Mouse (Mus musculus) CH12.LX (cell line): ENCODE results near the gene Gm7137.

Source experiments
- BHLHE40 ChIP-seq: IDR thresholded peaks from 2 replicates; pipeline ENCODE4 v1.6.1; 2011; ENCODE audit warnings: mild to moderate bottlenecking, low read depth, low read length, improper control_type of control experiment
- CHD2 ChIP-seq: IDR thresholded peaks from 2 replicates; pipeline ENCODE4 v1.6.1; 2011; ENCODE audit warnings: low read length, improper control_type of control experiment
- CTCF ChIP-seq, 2 experiments: IDR thresholded peaks in 1 of 2; conservative IDR thresholded peaks in 1 of 2; 2 replicates each; pipeline ENCODE4 v1.5.1; 2011 to 2012; ENCODE audit warnings: low read depth in 2 of 2, low read length in 2 of 2, improper control_type of control experiment in 1 of 2, inconsistent platforms in 1 of 2, mild to moderate bottlenecking in 1 of 2, moderate library complexity in 1 of 2
- EP300 ChIP-seq: IDR thresholded peaks from 2 replicates; pipeline ENCODE4 v1.6.1; 2011; ENCODE audit warnings: low read length, improper control_type of control experiment
- HCFC1 ChIP-seq: IDR thresholded peaks from 2 replicates; pipeline ENCODE4 v1.6.1; 2012; ENCODE audit warnings: low read depth, mild to moderate bottlenecking, inconsistent platforms, low read length, improper control_type of control experiment
- KAT2A ChIP-seq: IDR thresholded peaks from 2 replicates; pipeline ENCODE4 v1.6.1; 2012; ENCODE audit warnings: low read length, improper control_type of control experiment, inconsistent platforms; ENCODE audit not compliant: insufficient replicate concordance
- MAX ChIP-seq: IDR thresholded peaks from 2 replicates; pipeline ENCODE4 v1.6.1; 2011; ENCODE audit warnings: low read length, improper control_type of control experiment
- MXI1 ChIP-seq: IDR thresholded peaks from 2 replicates; pipeline ENCODE4 v1.6.1; 2011; ENCODE audit warnings: mild to moderate bottlenecking, low read depth, low read length, improper control_type of control experiment
- POLR2A ChIP-seq: IDR thresholded peaks from 2 replicates; pipeline ENCODE4 v1.6.1; 2011; ENCODE audit warnings: low read depth, mild to moderate bottlenecking, improper control_type of control experiment, low read length
- RCOR1 ChIP-seq: conservative IDR thresholded peaks from 2 replicates; pipeline ENCODE4 v1.6.1; 2012; ENCODE audit warnings: low read depth, mild to moderate bottlenecking, inconsistent platforms, low read length, improper control_type of control experiment
- TBP ChIP-seq: conservative IDR thresholded peaks from 2 replicates; pipeline ENCODE4 v1.6.1; 2011; ENCODE audit warnings: low read depth, low read length, improper control_type of control experiment
- UBTF ChIP-seq: IDR thresholded peaks from 2 replicates; pipeline ENCODE4 v1.6.1; 2012; ENCODE audit warnings: low read depth, mild to moderate bottlenecking, inconsistent platforms, low read length, improper control_type of control experiment, moderate library complexity
- ZKSCAN1 ChIP-seq: IDR thresholded peaks from 2 replicates; pipeline ENCODE4 v1.6.1; 2012; ENCODE audit warnings: low read depth, inconsistent platforms, low read length, improper control_type of control experiment, borderline replicate concordance

DNA sequence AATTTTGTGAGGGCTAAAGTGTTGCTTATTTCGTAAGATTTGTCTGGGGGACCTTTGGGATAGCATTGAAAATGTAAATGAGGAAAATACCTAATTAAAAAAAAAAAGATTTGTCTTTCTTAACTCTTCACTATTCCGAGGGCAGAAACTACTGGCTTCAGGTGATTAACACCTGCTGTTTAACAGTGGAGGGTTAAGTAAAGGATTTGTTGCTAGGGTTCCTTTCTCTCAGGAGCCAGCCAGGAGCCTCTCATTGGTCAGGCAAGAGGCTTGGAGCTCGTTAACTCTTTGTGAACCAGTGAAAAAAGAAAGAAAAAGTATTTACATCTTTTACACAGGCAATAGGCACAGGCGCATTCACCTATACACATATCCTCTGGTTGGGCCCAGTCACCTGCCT lies 31.2 kb upstream of the Gm7137 start:
- TF ChIP-seq CTCF (conservative IDR thresholded peaks at IDR 0.05 in 1 of 2, IDR thresholded peaks at IDR 0.05 in 1 of 2; ENCODE audit: low read depth in 2 of 2, low read length in 2 of 2) = no peak
- TF ChIP-seq EP300 = no peak
- no peak for TF ChIP-seq POLR2A
- TF ChIP-seq RCOR1 = no peak
- TF ChIP-seq ZKSCAN1 = no peak
- no peak for TF ChIP-seq UBTF
- TF ChIP-seq MXI1 = no peak
- TF ChIP-seq CHD2 = no peak
- TF ChIP-seq HCFC1 = no peak
- no peak for TF ChIP-seq KAT2A
- no peak for TF ChIP-seq MAX
- no peak for TF ChIP-seq BHLHE40
- no peak for TF ChIP-seq TBP
